Mouse (Mus musculus): ENCODE measurements around the gene Ube2g1.

Ube2g1 gene

DNA sequence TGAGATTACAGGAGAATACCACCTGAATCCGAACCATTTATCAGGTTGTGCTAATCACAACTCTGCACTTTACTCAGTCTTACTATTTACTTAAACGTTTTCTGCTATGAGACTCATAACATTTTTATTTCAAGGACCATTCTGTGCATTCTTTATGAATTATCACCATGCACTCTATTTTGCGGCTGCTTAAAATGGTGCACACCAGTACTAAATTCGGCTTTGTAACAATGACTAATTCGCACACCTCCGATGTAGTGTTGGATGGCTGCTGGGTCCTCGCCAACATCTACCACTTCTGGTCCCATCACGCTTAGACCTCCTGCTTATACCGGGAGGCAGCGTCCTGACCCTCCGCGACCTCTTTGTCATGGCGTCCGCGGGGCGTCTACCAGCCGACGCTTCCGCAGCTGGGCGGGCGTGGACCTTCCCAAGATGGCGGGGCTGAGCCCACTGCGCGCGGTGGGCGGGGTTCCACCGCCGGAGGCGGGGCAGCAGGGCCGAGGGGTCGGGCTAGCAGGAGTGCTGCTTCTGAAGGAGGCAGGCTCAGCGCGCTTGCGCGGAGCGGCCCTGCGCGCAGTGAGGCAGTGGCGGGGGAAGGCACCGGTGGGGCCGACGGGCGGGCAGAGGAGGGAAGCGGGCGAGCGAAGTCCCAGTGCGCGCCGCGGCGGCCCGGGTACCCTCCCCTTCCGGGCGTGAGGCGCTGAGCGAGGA lies at the start of gene Ube2g1:
Ube2g1 (plus strand) TSS at position 590 of the 714 bp plus-strand sequence.
- DNase-seq (ENCODE audit: extremely low read depth, insufficient read length, low spot score) = peak; percentile 100

GRCm38 (mm10) chr11:72558155-72558554 lies 48.9 kb upstream of the Ube2g1 start:
- no peak for DNase-seq (ENCODE audit: extremely low read depth, insufficient read length, low spot score)

- no peak for DNase-seq (ENCODE audit: extremely low read depth, insufficient read length, low spot score)
These were observed 46.4 kb upstream of the Ube2g1 start for GRCm38 (mm10) chr11:72560661-72561060.

DNA sequence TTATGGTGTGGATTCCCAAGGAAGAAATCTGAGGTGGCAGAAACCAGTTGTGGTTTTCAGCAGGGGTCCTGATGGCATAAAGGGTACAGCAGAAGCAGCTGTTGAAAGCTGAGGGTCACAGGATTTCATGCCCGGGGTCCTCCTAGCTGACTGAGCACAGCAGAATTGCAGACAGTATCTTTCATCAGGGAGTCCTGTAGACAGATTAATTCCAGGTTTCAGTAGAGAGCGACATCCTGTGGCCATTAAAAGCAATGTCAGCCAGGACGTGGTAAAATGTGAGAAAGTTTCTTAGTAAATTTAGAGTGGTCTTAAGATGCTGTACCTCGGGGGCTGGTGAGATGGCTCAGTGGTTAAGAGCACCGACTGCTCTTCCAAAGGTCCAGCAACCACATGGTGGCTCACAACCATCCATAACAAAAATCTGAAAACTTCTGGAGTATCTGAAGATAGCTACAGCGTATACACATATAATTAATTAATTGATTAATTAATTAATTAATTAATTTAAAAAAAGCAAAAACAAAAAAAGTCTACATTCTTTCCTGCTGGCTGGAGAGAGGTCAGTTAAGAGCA lies 42.8 kb upstream of the Ube2g1 start:
- DNase-seq (ENCODE audit: extremely low read depth, insufficient read length, low spot score) = peak; percentile 40

DNA sequence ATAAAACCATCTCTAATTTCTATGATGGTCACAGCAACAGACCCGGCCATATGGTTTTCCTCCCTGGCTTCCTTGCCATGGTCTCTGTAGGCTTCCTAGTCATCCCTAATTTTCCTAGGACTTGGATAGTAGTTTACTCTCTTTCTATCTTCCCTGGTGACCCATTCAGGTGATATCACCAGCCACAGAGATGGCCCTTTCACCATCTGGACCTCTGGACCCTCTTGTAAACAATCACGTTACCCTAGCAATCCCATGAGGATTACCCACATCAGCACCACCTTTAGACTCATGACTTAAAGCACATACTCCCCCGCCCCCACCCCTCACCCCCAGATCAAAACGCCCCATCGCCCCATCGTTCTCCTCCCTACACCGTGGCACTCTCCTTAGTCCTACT lies 40.8 kb upstream of the Ube2g1 start:
- DNase-seq (ENCODE audit: extremely low read depth, insufficient read length, low spot score) = no peak

DNA sequence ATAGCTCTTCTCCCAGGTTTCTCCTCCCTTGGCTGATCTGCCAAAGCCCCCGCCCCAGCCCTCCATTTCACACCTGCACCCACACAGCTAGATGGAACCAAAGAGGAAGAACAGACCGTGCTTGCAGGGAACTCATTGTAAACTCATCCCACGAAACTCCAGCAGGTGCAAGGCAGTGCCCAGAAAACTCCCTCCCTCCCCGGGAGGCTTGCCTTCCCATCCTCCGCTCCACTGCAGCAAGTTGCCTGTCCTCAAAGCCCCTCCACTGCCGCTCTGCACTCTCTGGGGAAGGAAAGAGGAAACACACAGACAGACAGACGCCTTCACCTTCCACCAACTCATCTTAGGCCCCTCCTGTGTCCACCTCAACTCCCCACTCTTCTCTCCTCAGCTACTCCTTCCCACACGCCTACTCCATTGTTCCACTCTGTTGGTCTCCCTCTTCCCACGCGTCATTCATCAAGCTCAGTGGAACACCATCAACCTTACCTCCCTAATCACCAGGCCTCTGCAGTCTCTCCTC lies 40.2 kb upstream of the Ube2g1 start:
- DNase-seq (ENCODE audit: extremely low read depth, insufficient read length, low spot score) = no peak

DNA sequence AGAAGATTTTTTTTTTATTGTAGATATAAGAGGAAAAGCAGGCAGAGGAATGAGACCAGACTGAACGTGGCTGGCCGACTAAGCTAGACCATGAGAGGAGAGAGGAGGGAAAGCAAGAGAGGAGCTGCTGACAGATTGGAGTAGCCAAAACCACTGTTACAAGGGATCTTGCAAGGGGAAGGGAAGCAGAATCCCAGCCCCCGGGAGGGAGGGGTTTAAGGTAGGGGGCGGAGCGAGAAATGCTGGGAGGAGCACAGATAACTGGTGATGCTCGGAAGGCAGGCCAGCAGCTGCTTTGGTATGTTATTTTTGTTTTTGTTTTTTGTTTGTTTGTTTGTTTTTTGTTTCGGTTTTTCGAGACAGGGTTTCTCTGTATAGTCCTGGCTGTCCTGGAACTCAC lies 38.0 kb upstream of the Ube2g1 start:
- DNase-seq (ENCODE audit: extremely low read depth, insufficient read length, low spot score) = peak; percentile 57

GRCm38 (mm10) chr11:72569671-72570318 lies 37.3 kb upstream of the Ube2g1 start:
- DNase-seq (ENCODE audit: extremely low read depth, insufficient read length, low spot score) = no peak

- DNase-seq (ENCODE audit: extremely low read depth, insufficient read length, low spot score) = peak; percentile 55
These were observed 36.6 kb upstream of the Ube2g1 start for GRCm38 (mm10) chr11:72570319-72570979.

- no peak for DNase-seq (ENCODE audit: extremely low read depth, insufficient read length, low spot score)
These were observed 33.3 kb upstream of the Ube2g1 start for GRCm38 (mm10) chr11:72573819-72574218.

DNA sequence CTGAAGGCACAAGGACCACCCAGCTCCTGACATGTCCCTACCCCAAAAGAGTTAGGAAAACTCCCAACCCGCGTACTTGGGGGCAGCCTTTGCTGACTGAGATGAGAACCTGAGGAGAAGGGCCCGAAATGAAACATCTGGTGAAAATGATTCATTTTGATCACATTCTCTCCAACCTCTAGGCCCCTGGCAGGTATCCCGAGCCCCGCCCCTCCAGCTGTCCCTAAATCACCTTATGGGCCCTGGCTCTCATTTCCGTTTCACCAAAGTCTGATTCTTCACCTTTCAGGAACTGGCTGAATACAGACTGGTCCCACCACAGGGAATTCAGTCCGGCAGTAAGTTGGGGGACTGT lies 31.0 kb upstream of the Ube2g1 start:
- no peak for DNase-seq (ENCODE audit: extremely low read depth, insufficient read length, low spot score)

DNA sequence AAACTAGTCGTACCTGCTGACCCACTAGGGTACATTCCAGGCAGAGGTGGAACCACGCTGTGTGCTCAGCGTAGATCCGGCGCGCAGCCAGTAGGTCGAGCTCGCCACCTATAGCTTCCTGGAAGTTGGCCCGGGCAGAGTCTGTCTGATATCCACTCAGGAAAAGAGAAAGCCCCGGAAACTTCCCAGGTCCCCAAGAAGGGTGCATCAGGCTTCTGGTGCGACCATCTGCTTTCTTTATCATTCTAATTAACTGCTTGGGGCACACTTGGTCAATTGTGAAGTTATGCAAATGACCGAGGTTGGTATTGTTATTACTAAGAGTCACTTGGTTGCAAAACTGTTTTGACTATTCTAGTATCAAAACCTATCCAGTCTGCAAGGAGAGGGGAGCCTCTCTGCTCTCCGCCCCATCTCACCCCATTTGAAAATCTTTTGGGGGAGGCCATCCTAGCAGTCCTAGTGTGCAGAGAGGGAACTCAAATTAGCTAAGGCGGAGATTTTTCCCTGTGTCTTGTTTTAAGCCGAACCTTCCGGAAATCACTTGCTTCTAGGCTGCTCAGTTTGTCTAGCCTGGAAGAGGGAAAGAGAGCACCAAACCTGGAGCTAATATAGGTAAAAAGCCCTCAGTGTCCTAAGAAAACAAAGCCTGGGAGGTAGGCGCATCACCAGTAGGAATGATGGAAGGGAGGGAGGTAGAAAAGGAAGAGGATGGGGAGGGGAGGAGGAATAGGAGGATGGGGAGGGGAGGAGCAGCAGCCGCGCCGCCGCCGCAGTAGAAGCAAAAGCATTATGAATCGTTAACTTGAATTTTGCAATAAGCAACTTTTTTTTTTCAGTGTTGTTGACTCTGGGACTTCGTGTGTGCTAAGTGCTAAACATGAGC lies 30.4 kb upstream of the Ube2g1 start:
- no peak for DNase-seq (ENCODE audit: extremely low read depth, insufficient read length, low spot score)

- DNase-seq (ENCODE audit: extremely low read depth, insufficient read length, low spot score) = no peak
These were observed 28.6 kb upstream of the Ube2g1 start for GRCm38 (mm10) chr11:72578471-72578870.

DNA sequence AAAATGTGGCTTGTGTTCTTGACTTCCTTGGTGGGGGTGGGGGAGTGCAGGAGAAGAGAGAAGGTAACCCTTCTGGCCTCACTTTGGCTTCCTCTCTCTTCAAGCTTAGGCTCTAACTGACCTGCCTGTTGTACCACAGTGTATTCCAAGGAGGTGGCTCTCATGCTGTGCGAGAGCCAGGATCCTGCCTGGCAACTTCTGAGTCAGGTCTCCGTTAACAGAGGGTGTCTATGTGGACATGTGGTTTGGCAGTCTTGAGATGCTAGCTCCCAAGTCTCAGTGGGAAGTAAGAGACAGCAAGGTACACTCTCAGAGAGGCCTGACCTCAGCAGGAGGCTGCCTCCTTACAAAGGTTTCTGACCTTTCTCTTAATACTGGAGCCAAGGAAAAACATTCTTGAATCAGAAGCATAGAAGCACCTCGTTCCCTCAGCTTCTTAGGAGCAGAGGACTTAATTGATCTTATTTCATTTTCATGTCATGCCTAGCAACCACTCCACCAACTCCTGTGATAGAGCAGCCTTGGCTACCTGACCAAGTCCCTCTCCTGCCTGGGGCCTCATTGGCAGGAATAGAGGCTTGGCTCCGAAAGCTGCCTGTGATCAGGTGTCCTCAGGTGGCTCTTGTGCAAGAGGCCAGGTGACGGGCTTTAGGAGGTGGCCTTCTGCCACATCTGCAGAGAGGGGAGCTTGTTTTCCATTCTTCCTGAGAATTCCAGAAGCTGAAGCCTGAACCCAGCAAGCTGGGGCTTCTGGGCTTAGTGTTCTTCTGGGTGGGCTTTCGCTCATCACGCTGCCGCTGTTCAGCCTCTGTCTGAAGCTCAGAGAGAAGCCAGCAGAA lies 25.3 kb upstream of the Ube2g1 start:
- DNase-seq (ENCODE audit: extremely low read depth, insufficient read length, low spot score) = no peak

DNA sequence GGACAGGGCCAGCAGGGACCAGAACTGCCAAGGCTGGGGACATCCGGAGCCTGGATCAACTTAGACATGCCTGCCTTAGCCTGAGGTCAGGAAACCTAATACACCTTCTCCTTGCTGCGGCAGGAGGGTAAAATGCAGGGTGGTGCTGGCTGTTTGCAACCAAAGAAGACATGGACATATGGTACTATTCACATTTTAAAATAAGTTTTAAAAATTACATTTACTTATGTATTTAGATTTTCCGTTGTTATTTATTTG lies 24.7 kb upstream of the Ube2g1 start:
- DNase-seq (ENCODE audit: extremely low read depth, insufficient read length, low spot score) = no peak

GRCm38 (mm10) chr11:72583092-72583491 lies 24.0 kb upstream of the Ube2g1 start:
- DNase-seq (ENCODE audit: extremely low read depth, insufficient read length, low spot score) = no peak

GRCm38 (mm10) chr11:72586570-72586969 lies 20.5 kb upstream of the Ube2g1 start:
- no peak for DNase-seq (ENCODE audit: extremely low read depth, insufficient read length, low spot score)

GRCm38 (mm10) chr11:72587537-72588233 lies 19.4 kb upstream of the Ube2g1 start:
- DNase-seq (ENCODE audit: extremely low read depth, insufficient read length, low spot score) = no peak

DNA sequence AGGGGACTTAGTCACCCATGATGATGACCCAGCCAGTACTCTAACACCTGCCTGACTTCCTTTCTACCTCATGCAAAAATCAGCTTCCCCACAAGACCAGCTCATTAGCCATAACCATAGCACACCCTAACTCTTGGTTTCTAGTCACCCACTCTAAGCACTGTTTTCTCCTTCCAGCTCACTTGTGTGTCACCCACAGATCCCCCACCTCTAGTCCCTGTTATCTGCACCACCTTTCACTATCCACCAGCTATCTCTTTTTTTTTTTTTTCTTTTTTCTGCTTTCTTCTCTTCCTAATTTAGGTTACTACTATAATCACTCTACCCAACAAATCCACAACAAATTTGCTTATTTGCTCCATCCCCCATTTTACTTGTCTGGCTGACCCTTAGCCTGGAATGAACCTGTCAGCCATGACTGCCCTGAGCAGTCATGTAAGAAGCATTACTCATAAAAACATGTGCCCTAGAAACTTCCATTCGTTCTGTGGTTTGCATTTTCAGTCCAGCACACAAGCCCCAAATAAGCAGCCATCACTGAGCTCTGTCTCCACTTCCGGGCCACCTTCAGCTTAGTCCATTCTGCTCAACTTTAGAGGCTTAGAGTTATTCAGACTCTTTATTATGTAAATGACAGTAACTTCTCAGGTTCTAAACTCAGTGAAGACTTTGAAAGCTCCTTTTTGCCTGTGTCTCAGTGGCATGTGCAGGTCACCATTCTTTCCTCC lies 11.9 kb upstream of the Ube2g1 start:
- DNase-seq (ENCODE audit: extremely low read depth, insufficient read length, low spot score) = no peak

Measured in 3134 (cell line).